Comparison of ENCODE assay signal across 17 mouse cellular contexts in the genomic region with DNA sequence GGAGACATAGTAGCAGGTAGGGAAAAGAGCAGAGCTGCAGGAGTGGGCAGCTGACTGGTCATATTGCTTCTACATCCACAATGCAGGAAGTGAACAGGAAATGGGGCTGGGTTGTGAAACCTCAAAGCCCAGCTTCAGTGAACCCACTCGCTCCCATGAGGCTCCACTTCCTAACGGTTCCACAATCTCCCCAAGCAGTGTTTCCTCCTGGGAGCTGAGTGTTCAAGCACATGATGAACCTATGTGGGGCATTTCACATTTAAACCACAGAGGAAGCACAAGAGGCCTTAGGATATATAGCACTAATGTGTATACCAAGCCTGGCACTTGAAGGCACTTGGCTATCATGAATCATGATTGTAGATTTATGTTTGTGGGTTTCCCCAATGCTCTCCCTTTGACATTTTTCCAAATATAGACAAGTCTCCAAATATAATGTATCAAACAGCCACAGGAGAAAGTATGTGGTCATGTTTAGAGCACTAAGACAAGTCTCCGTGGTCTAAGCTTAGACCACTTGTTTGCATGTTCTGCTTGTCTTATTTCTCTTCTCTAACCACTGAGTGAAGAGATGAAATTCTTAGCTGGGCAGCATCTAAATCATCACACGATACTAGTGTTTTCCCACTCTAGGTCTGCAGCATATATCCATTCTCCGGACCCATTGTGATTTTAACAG.
A peak's percentile ranks its signal among the peaks of the same experiment; 100 is the strongest.
DNase-seq lines count a peak whose midpoint lies in the region; ATAC-seq and TF ChIP-seq lines count a peak whose summit lies in the region.
"Had no signal": no experiment of that assay in that cellular context is flagged by ENCODE, and none has a peak within 500 bp of the region (broad histone marks: within the 10 kb centered on the region; RNA-seq: fewer than 3 reads in every experiment).

No protein-coding gene starts in this region.

- H3K4me2 ChIP-seq in liver, embryonic 12.5 days = no peak overlapping the region
- H3K4me2 ChIP-seq in forebrain, embryonic 13.5 days = no peak overlapping the region
- H3K4me2 ChIP-seq: heart, embryonic 15.5 days; hindbrain, embryonic 14.5 days had no signal

- H3K4me1 ChIP-seq in heart, embryonic 10.5 days = no peaks in the 10 kb centered on the region
- no peaks in the 10 kb centered on the region for H3K4me1 ChIP-seq in G1E (ENCODE audit: insufficient read depth, low read depth, low read length)
- H3K4me1 ChIP-seq in liver, embryonic 12.5 days = 0 out of 2 replicates have a peak, but pooled peaks cover 8% of the 10 kb centered on the region
- no peaks in the 10 kb centered on the region for H3K4me1 ChIP-seq in forebrain, embryonic 13.5 days
- H3K4me1 ChIP-seq: heart, embryonic 15.5 days had no signal

- 72% methylated on average over 5 of the region's 5 CpGs for WGBS in heart, embryonic 10.5 days
- WGBS in liver, embryonic 12.5 days (ENCODE audit: insufficient replicate concordance) = 29% methylated on average over 5 of the region's 5 CpGs
- WGBS in forebrain, embryonic 13.5 days = 88% methylated on average over 5 of the region's 5 CpGs

- H3K9ac ChIP-seq in liver, embryonic 12.5 days = no peak overlapping the region
- no peak overlapping the region for H3K9ac ChIP-seq in forebrain, embryonic 13.5 days
- H3K9ac ChIP-seq: heart, embryonic 15.5 days; hindbrain, embryonic 14.5 days had no signal

- H3K27ac ChIP-seq in heart, embryonic 10.5 days = no peak overlapping the region
- H3K27ac ChIP-seq in liver, embryonic 12.5 days = no peak overlapping the region
- H3K27ac ChIP-seq in forebrain, embryonic 13.5 days = no peak overlapping the region
- H3K27ac ChIP-seq: heart, embryonic 15.5 days; hindbrain, embryonic 14.5 days had no signal

- H3K27me3 ChIP-seq in heart, embryonic 10.5 days (ENCODE audit: insufficient read depth, poor library complexity, severe bottlenecking) = no peaks in the 10 kb centered on the region
- peaks cover 8% of the 10 kb centered on the region; the same call in 1 of the 2 replicates for H3K27me3 ChIP-seq in G1E (ENCODE audit: insufficient read depth, low read length)
- no peaks in the 10 kb centered on the region for H3K27me3 ChIP-seq in liver, embryonic 12.5 days (replicated peaks)
- peaks cover 9% of the 10 kb centered on the region; the same call in 1 of the 2 replicates for H3K27me3 ChIP-seq in forebrain, embryonic 13.5 days
- H3K27me3 ChIP-seq: heart, embryonic 15.5 days had no signal

- TF ChIP-seq CTCF in G1E (IDR thresholded peaks at IDR 0.05; ENCODE audit: low read depth, low read length) = no peak

- H3K4me3 ChIP-seq in heart, embryonic 10.5 days = no peak overlapping the region
- no peak overlapping the region for H3K4me3 ChIP-seq in G1E (ENCODE audit: low read depth, low read length)
- no peak overlapping the region for H3K4me3 ChIP-seq in liver, embryonic 12.5 days
- H3K4me3 ChIP-seq in forebrain, embryonic 13.5 days = no peak overlapping the region
- H3K4me3 ChIP-seq: heart, embryonic 15.5 days had no signal

- peak; percentile 92 for DNase-seq in heart, adult 11 months
- no peak for DNase-seq in heart, embryonic 10.5 days (ENCODE audit: low spot score)
- DNase-seq in G1E (ENCODE audit: low spot score) = no peak
- no peak for DNase-seq in kidney, postnatal 25 days
- DNase-seq in kidney, postnatal 4 days = no peak
- DNase-seq: adrenal gland, adult 8-10 months; cerebellum, adult 9-11 months; gastrocnemius, postnatal 36 days; kidney, postnatal 10 days; lung, postnatal 14 days; midbrain, embryonic 14.5 days had no signal

- H3K9me3 ChIP-seq in heart, embryonic 10.5 days = no peaks in the 10 kb centered on the region
- no peaks in the 10 kb centered on the region for H3K9me3 ChIP-seq in G1E (replicated peaks)
- H3K9me3 ChIP-seq in liver, embryonic 12.5 days (replicated peaks) = no peaks in the 10 kb centered on the region
- no peaks in the 10 kb centered on the region for H3K9me3 ChIP-seq in forebrain, embryonic 13.5 days (replicated peaks)
- H3K9me3 ChIP-seq: heart, embryonic 15.5 days had no signal

- ATAC-seq in G1E (ENCODE audit: extremely low read depth, insufficient number of reproducible peaks, low FRiP score, poor library complexity, severe bottlenecking) = peak; percentile 40
- ATAC-seq in liver, embryonic 12.5 days = peak; percentile 47; the same call in 1 of the 2 replicates
- ATAC-seq in monocyte, adult 5-6 weeks (replicated peaks; ENCODE audit: insufficient number of reproducible peaks, low FRiP score, low TSS enrichment, poor library complexity, severe bottlenecking) = peak; percentile 56; the same call in 1 of the 2 replicates
- no peak for ATAC-seq in forebrain, embryonic 13.5 days
- ATAC-seq: intestine, postnatal 0 days had no signal

- no peaks in the 10 kb centered on the region for H3K36me3 ChIP-seq in heart, embryonic 10.5 days
- H3K36me3 ChIP-seq in G1E (replicated peaks) = no peaks in the 10 kb centered on the region
- H3K36me3 ChIP-seq in liver, embryonic 12.5 days = no peaks in the 10 kb centered on the region
- no peaks in the 10 kb centered on the region for H3K36me3 ChIP-seq in forebrain, embryonic 13.5 days (ENCODE audit: poor library complexity, severe bottlenecking)
- H3K36me3 ChIP-seq: heart, embryonic 15.5 days had no signal
